In the genomic region with DNA sequence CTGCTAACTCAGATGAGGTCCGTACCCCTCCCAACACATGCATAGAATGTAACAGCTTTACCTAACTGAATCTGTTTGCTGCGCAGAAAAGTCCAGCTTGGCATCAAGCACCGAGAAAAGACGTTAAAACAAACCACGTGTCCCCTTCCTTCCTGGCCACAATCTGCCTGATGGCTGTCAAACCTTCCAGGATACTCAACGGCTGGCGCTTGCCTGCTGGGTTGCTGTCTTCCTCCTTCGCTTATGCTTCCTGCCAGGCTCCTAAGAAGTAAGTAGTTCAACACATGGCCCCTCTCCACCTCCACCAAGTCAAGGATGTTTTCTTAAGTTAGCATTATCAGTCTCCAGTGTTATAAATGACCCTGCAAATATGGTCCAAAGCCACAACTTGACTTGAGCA, we compare ENCODE assay signal across 22 mouse cellular contexts. TPM values are rescaled to one million over a fixed set of nuclear protein-coding genes. Genes with fewer than 3 reads are reported as not detected.
DNase-seq lines count a peak whose midpoint lies in the region; ATAC-seq and TF ChIP-seq lines count a peak whose summit lies in the region.
"Had no signal": no experiment of that assay in that cellular context is flagged by ENCODE, and none has a peak within 500 bp of the region (broad histone marks: within the 10 kb centered on the region; RNA-seq: fewer than 3 reads in every experiment).

No protein-coding gene starts in this region.

- H3K4me3 ChIP-seq in kidney, adult 2 months (ENCODE audit: insufficient read depth, low read depth, low read length): peak overlapping the region; percentile 72; the same call in 1 of the 2 replicates
- no peak overlapping the region for H3K4me3 ChIP-seq in thymus, adult 2 months (ENCODE audit: control insufficient read depth, insufficient read depth, low read length)
- no peak overlapping the region for H3K4me3 ChIP-seq in hindbrain, embryonic 11.5 days (ENCODE audit: low read depth, low read length)
- H3K4me3 ChIP-seq: embryonic facial prominence, embryonic 12.5 days; forebrain, embryonic 15.5 days; heart, adult 2 months; heart, embryonic 13.5 days; hindbrain, embryonic 13.5 days had no signal

- no peak overlapping the region for H3K4me2 ChIP-seq in hindbrain, embryonic 11.5 days (replicated peaks; ENCODE audit: low read depth, low read length)
- H3K4me2 ChIP-seq: embryonic facial prominence, embryonic 12.5 days; forebrain, embryonic 15.5 days; heart, embryonic 13.5 days; hindbrain, embryonic 13.5 days had no signal

- H3K9ac ChIP-seq in hindbrain, embryonic 11.5 days (ENCODE audit: low read depth, low read length): no peak overlapping the region
- H3K9ac ChIP-seq: embryonic facial prominence, embryonic 12.5 days; forebrain, embryonic 15.5 days; heart, embryonic 13.5 days; hindbrain, embryonic 13.5 days had no signal

- H3K4me1 ChIP-seq in kidney, adult 2 months (ENCODE audit: control insufficient read depth, insufficient read depth, low read length): peaks cover 10% of the 10 kb centered on the region
- H3K4me1 ChIP-seq in thymus, adult 2 months (replicated peaks; ENCODE audit: control insufficient read depth, insufficient read depth, low read length): peaks cover 11% of the 10 kb centered on the region
- no peaks in the 10 kb centered on the region for H3K4me1 ChIP-seq in hindbrain, embryonic 11.5 days (replicated peaks; ENCODE audit: control insufficient read depth, insufficient read depth, low read length)
- H3K4me1 ChIP-seq: embryonic facial prominence, embryonic 12.5 days; forebrain, embryonic 15.5 days had no signal

- H3K27ac ChIP-seq in kidney, adult 2 months (ENCODE audit: insufficient read depth, low read depth, low read length): no peak overlapping the region; the same call in 1 of the 2 replicates
- H3K27ac ChIP-seq in thymus, adult 2 months (ENCODE audit: control insufficient read depth, insufficient read depth, low read length): no peak overlapping the region
- H3K27ac ChIP-seq in hindbrain, embryonic 11.5 days (ENCODE audit: low read depth, low read length): no peak overlapping the region
- H3K27ac ChIP-seq: embryonic facial prominence, embryonic 12.5 days; forebrain, embryonic 15.5 days; heart, adult 2 months; heart, embryonic 13.5 days; hindbrain, embryonic 13.5 days; hindbrain, postnatal 0 days had no signal

- H3K9me3 ChIP-seq in hindbrain, embryonic 11.5 days (ENCODE audit: control insufficient read depth, low read length): no peaks in the 10 kb centered on the region
- H3K9me3 ChIP-seq: embryonic facial prominence, embryonic 12.5 days; forebrain, embryonic 15.5 days had no signal

- WGBS in kidney, adult 2 months: 38% methylated on average over 8 of the region's 8 CpGs
- 9% methylated on average over 8 of the region's 8 CpGs for WGBS in thymus, adult 2 months
- 78% methylated on average over 8 of the region's 8 CpGs for WGBS in hindbrain, embryonic 11.5 days

- no peaks in the 10 kb centered on the region; the same call in 1 of the 2 replicates for H3K36me3 ChIP-seq in kidney, adult 2 months (ENCODE audit: control insufficient read depth, insufficient read depth, low read length)
- no peaks in the 10 kb centered on the region for H3K36me3 ChIP-seq in thymus, adult 2 months (ENCODE audit: control insufficient read depth, insufficient read depth, low read length)
- H3K36me3 ChIP-seq in hindbrain, embryonic 11.5 days (ENCODE audit: control insufficient read depth, insufficient read depth, low read length): no peaks in the 10 kb centered on the region
- H3K36me3 ChIP-seq: embryonic facial prominence, embryonic 12.5 days; forebrain, embryonic 15.5 days; heart, embryonic 13.5 days; hindbrain, embryonic 13.5 days had no signal

- no peaks in the 10 kb centered on the region for H3K27me3 ChIP-seq in kidney, adult 2 months (replicated peaks; ENCODE audit: control insufficient read depth, insufficient read depth, low read length)
- H3K27me3 ChIP-seq in thymus, adult 2 months (ENCODE audit: control insufficient read depth, insufficient read depth, low read length): no peaks in the 10 kb centered on the region
- H3K27me3 ChIP-seq in hindbrain, embryonic 11.5 days (ENCODE audit: control insufficient read depth, insufficient read depth, low read length): no peaks in the 10 kb centered on the region
- H3K27me3 ChIP-seq: embryonic facial prominence, embryonic 12.5 days; forebrain, embryonic 15.5 days; heart, embryonic 13.5 days; hindbrain, embryonic 13.5 days had no signal

- TF ChIP-seq CTCF in kidney, adult 2 months (conservative IDR thresholded peaks at IDR 0.05; ENCODE audit: insufficient read depth, insufficient read length, low read depth, low read length): no peak
- no peak for TF ChIP-seq CTCF in thymus, adult 2 months (IDR thresholded peaks at IDR 0.05; ENCODE audit: borderline replicate concordance, control insufficient read depth, extremely low read depth, insufficient read depth, low read length, poor library complexity)

- no peak for TF ChIP-seq POLR2A in kidney, adult 2 months (IDR thresholded peaks at IDR 0.05; ENCODE audit: low read depth, low read length)
- no peak for TF ChIP-seq POLR2A in thymus, adult 2 months (IDR thresholded peaks at IDR 0.05; ENCODE audit: control insufficient read depth, extremely low read depth, insufficient read depth, low read length, poor library complexity)

- no peak for DNase-seq in kidney, adult 2 months
- DNase-seq in kidney, adult 9 months: no peak
- peak; percentile 25 for DNase-seq in thymus, adult 2 months
- DNase-seq in thymus, adult 18-20 months: no peak
- DNase-seq in thymus, postnatal 0 days (ENCODE audit: low spot score): peak; percentile 63
- peak; percentile 48 for DNase-seq in thymus, postnatal 4 days
- DNase-seq in hindbrain, embryonic 11.5 days (ENCODE audit: low spot score): no peak
- DNase-seq in lung, postnatal 10 days: no peak
- DNase-seq: adrenal gland, adult 2 months; adrenal gland, postnatal 25 days; cerebellum, adult 2 months; cerebellum, postnatal 14 days; heart, adult 2 months; heart, postnatal 36 days had no signal

- no peak for ATAC-seq in hindbrain, embryonic 11.5 days (ENCODE audit: low FRiP score)
- ATAC-seq: forebrain, embryonic 15.5 days; hindbrain, postnatal 0 days had no signal

RNA-seq across cellular contexts. Expression of a gene that starts 9.7 kb away (rescaled TPM):
- 0.20 TPM in 1 of 2 replicates, not detected in the other for polyA plus RNA-seq in kidney, adult 2 months (2012; rRNA removed)
- 1.4 and 2.8 TPM in 2 replicates for polyA plus RNA-seq in thymus, adult 2 months (2012; rRNA removed)
- polyA plus RNA-seq in thymus, postnatal 0 days (2015; fragmentation: Nextera tagmentation; extraction: Ambion mirVana): 1.2 and 1.4 TPM in 2 replicates
- polyA plus RNA-seq in hindbrain, embryonic 11.5 days (2014; fragmentation: Nextera tagmentation; extraction: Ambion mirVana): not detected in 2 replicates
- polyA plus RNA-seq: adrenal gland, adult 2 months; cerebellum, adult 2 months; cortical plate, adult 2 months; embryonic facial prominence, embryonic 12.5 days; forebrain, embryonic 11.5 days; forebrain, embryonic 15.5 days; heart, embryonic 13.5 days; heart, postnatal 0 days; hindbrain, embryonic 13.5 days; hindbrain, postnatal 0 days had no signal

RNA-seq across cellular contexts. Expression of a gene that starts 11.3 kb away (rescaled TPM):
- 0.31 TPM in 1 of 2 replicates, not detected in the other for polyA plus RNA-seq in kidney, adult 2 months (2012; rRNA removed)
- polyA plus RNA-seq in thymus, adult 2 months (2012; rRNA removed): 2.1 and 2.7 TPM in 2 replicates
- 4.3 and 7.4 TPM in 2 replicates for polyA plus RNA-seq in thymus, postnatal 0 days (2015; fragmentation: Nextera tagmentation; extraction: Ambion mirVana)
- polyA plus RNA-seq in hindbrain, embryonic 11.5 days (2014; fragmentation: Nextera tagmentation; extraction: Ambion mirVana): not detected in 2 replicates
- polyA plus RNA-seq: cerebellum, adult 2 months; cortical plate, adult 2 months; embryonic facial prominence, embryonic 12.5 days; forebrain, embryonic 11.5 days; forebrain, embryonic 15.5 days; heart, adult 2 months; heart, embryonic 13.5 days; heart, postnatal 0 days; hindbrain, embryonic 13.5 days; hindbrain, postnatal 0 days had no signal

RNA-seq across cellular contexts. Expression of a gene that starts 24.3 kb away (rescaled TPM):
- not detected in 2 replicates for polyA plus RNA-seq in kidney, adult 2 months (2012; rRNA removed)
- 10.1 and 10.4 TPM in 2 replicates for polyA plus RNA-seq in thymus, adult 2 months (2012; rRNA removed)
- polyA plus RNA-seq in thymus, postnatal 0 days (2015; fragmentation: Nextera tagmentation; extraction: Ambion mirVana): 7.1 and 8.7 TPM in 2 replicates
- 0.35 and 0.79 TPM in 2 replicates for polyA plus RNA-seq in hindbrain, embryonic 11.5 days (2014; fragmentation: Nextera tagmentation; extraction: Ambion mirVana)
- polyA plus RNA-seq: cortical plate, adult 2 months; embryonic facial prominence, embryonic 12.5 days; heart, embryonic 13.5 days; heart, postnatal 0 days had no signal

RNA-seq across cellular contexts. Expression of a gene that starts 45.0 kb away (rescaled TPM):
- 0.03 TPM in 1 of 2 replicates, not detected in the other for polyA plus RNA-seq in kidney, adult 2 months (2012; rRNA removed)
- 0.61 and 0.92 TPM in 2 replicates for polyA plus RNA-seq in thymus, adult 2 months (2012; rRNA removed)
- 0.13 and 0.25 TPM in 2 replicates for polyA plus RNA-seq in thymus, postnatal 0 days (2015; fragmentation: Nextera tagmentation; extraction: Ambion mirVana)
- polyA plus RNA-seq in hindbrain, embryonic 11.5 days (2014; fragmentation: Nextera tagmentation; extraction: Ambion mirVana): 0.10 TPM in 1 of 2 replicates, not detected in the other
- polyA plus RNA-seq: adrenal gland, adult 2 months; forebrain, embryonic 11.5 days; forebrain, embryonic 15.5 days; heart, adult 2 months; heart, embryonic 13.5 days; heart, postnatal 0 days had no signal

RNA-seq across cellular contexts. Expression of a gene that starts 53.9 kb away (rescaled TPM):
- 0.15 and 1.6 TPM in 2 replicates for polyA plus RNA-seq in kidney, adult 2 months (2012; rRNA removed)
- 95.5 and 126 TPM in 2 replicates for polyA plus RNA-seq in thymus, adult 2 months (2012; rRNA removed)
- 66.8 and 75.0 TPM in 2 replicates for polyA plus RNA-seq in thymus, postnatal 0 days (2015; fragmentation: Nextera tagmentation; extraction: Ambion mirVana)
- 0.17 and 0.57 TPM in 2 replicates for polyA plus RNA-seq in hindbrain, embryonic 11.5 days (2014; fragmentation: Nextera tagmentation; extraction: Ambion mirVana)
- polyA plus RNA-seq: cerebellum, adult 2 months; cortical plate, adult 2 months; hindbrain, postnatal 0 days had no signal

Comparison
In these comparisons a context has a peak if more than half of its experiments do, and no peak if none do; other contexts are left out.
1. DNase-seq: peak in thymus, adult 2 months (single experiment), thymus, postnatal 0 days (single experiment) and thymus, postnatal 4 days (single experiment); none in kidney, adult 2 months (single experiment), kidney, adult 9 months (single experiment), thymus, adult 18-20 months (0 of 2), hindbrain, embryonic 11.5 days (single experiment) and lung, postnatal 10 days (single experiment).